Mouse (Mus musculus) heart, embryonic 10.5 days (tissue): ENCODE results near the gene Atp6v0d1. TPM values are rescaled to one million over a fixed set of nuclear protein-coding genes. Genes with fewer than 3 reads are reported as not detected.

Experiments
- DNase-seq: peaks from one replicate; pipeline ENCODE4 v3.0.0-alpha.2; 2017; ENCODE audit warnings: low spot score
- H3K27ac ChIP-seq: fragments of 300-500 bp; sonication (generic); 2 replicates; pipeline ENCODE4 v1.5.1; 2016; ENCODE audit warnings: mild to moderate bottlenecking
- H3K27me3 ChIP-seq: fragments of 300-500 bp; sonication (generic); 2 replicates; pipeline ENCODE4 v1.6.1; 2016; ENCODE audit warnings: mild to moderate bottlenecking; ENCODE audit not compliant: poor library complexity, insufficient read depth, severe bottlenecking
- H3K36me3 ChIP-seq: fragments of 300-500 bp; sonication (generic); 2 replicates; pipeline ENCODE4 v1.6.1; 2016; ENCODE audit warnings: mild to moderate bottlenecking, moderate library complexity
- H3K4me1 ChIP-seq: fragments of 300-500 bp; sonication (generic); 2 replicates; pipeline ENCODE4 v1.6.1; 2016; ENCODE audit warnings: mild to moderate bottlenecking
- H3K4me3 ChIP-seq: fragments of 300-500 bp; sonication (generic); 2 replicates; pipeline ENCODE4 v1.5.1; 2016; ENCODE audit warnings: mild to moderate bottlenecking, moderate library complexity
- H3K9me3 ChIP-seq: fragments of 300-500 bp; sonication (generic); 2 replicates; pipeline ENCODE4 v1.6.1; 2016; ENCODE audit warnings: mild to moderate bottlenecking, moderate library complexity
- WGBS: fragments of 180-500 bp; shearing (Covaris S2); methylation state at CpG from one replicate; pipeline ENCODE4 v1.1.7; 2016; 5-methylcytosine and 5-hydroxymethylcytosine counted together
- polyA plus RNA-seq: library from polyadenylated mRNA; unstranded; fragments of >200 nt; fragmentation: Nextera tagmentation; extraction: Ambion mirVana; gene quantifications from 2 replicates; pipeline ENCODE4 v1.2.1, GENCODE M21; 2016

Atp6v0d1 gene
- polyA plus RNA-seq, 1 experiment from 2014 or later: 70.6 TPM

GRCm38 (mm10) chr8:105527110-105527509 is 38.7 kb downstream of the Atp6v0d1 start:
- 79% methylated on average over 2 of the region's 2 CpGs for WGBS
- peaks cover 51% of the 10 kb centered on the region for H3K36me3 ChIP-seq
- H3K4me3 ChIP-seq: no peak overlapping the region
- H3K27me3 ChIP-seq: no peaks in the 10 kb centered on the region
- no peak for DNase-seq
- H3K4me1 ChIP-seq: peaks cover 33% of the 10 kb centered on the region
- no peaks in the 10 kb centered on the region for H3K9me3 ChIP-seq
- H3K27ac ChIP-seq: no peak overlapping the region

- H3K4me1 ChIP-seq: peaks cover 58% of the 10 kb centered on the region
- H3K27me3 ChIP-seq: peaks cover 15% of the 10 kb centered on the region
- DNase-seq: no peak
- H3K9me3 ChIP-seq: no peaks in the 10 kb centered on the region
- WGBS: 67% methylated on average over 9 of the region's 9 CpGs
- 0 out of 2 replicates have a peak overlapping the region, but pooled peaks have one; percentile 3 for H3K27ac ChIP-seq
- H3K4me3 ChIP-seq: no peak overlapping the region
- H3K36me3 ChIP-seq: peaks cover 35% of the 10 kb centered on the region
Measured at GRCm38 (mm10) chr8:105522890-105523289, 43.0 kb downstream of the Atp6v0d1 start.

GRCm38 (mm10) chr8:105521995-105522769 is 43.7 kb downstream of the Atp6v0d1 start:
- 76% methylated on average over 21 of the region's 21 CpGs for WGBS
- Histone ChIP-seq H3K4me3 (no peak overlapping the region), H3K27ac (peak overlapping the region; percentile 92; the same call in 1 of the 2 replicates), H3K9me3 (no peaks in the 10 kb centered on the region), H3K36me3 (peaks cover 33% of the 10 kb centered on the region), H3K4me1 (peaks cover 65% of the 10 kb centered on the region), H3K27me3 (peaks cover 22% of the 10 kb centered on the region)
- DNase-seq: no peak

DNA sequence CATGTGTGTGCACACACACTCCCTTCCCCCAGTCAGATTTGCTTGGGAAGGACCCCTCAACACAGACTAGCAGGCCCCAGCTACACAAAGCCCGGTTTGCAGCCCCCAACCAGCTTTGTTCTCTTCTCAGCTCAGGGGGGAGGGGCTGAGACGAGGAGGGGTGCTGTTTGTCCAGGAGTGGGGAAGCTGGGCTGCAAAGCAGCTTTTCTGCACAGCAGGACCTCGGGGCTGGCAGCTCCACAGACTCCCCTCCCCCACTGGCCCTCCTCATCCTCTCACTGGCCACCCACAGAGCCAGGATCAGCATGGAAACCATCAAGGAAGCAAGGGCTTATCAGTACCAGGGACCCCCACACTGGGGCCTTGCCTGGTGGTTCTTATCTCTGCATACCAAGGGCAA is 44.8 kb downstream of the Atp6v0d1 start:
- Histone ChIP-seq H3K27me3 (peaks cover 33% of the 10 kb centered on the region), H3K9me3 (no peaks in the 10 kb centered on the region), H3K36me3 (peaks cover 30% of the 10 kb centered on the region), H3K4me3 (peak overlapping the region; percentile 79), H3K27ac (peak overlapping the region; percentile 92), H3K4me1 (peaks cover 74% of the 10 kb centered on the region)
- WGBS: 1% methylated on average over 3 of the region's 3 CpGs
- no peak for DNase-seq

- Histone ChIP-seq H3K4me3 (peak overlapping the region; percentile 79), H3K27ac (peak overlapping the region; percentile 92), H3K36me3 (peaks cover 26% of the 10 kb centered on the region), H3K4me1 (peaks cover 75% of the 10 kb centered on the region), H3K27me3 (peaks cover 34% of the 10 kb centered on the region), H3K9me3 (no peaks in the 10 kb centered on the region)
- WGBS: 28% methylated on average over 5 of the region's 5 CpGs
- no peak for DNase-seq
Measured at GRCm38 (mm10) chr8:105520521-105520920, 45.3 kb downstream of the Atp6v0d1 start.

DNA sequence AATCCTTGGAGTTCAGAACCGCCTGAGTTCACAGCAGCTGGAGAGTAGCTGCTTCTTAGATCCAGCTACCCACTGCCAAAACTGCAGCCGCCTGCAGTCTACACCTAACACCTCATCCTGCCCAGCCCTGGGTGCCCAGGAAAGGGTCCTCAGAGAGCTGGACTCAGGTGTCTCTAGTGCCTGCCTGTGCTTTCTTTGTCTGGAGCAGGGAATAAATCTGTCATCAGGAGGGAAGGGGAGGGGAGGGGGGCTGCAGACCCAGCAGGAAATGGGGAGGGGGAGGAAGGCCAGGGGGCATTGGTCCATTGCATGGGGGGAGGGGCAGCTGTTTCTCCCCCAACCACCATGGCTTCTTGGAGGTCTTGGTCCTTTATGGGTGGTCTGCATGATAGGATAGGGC is 46.3 kb downstream of the Atp6v0d1 start:
- WGBS: 2% methylated on average over 2 of the region's 2 CpGs
- DNase-seq: no peak
- Histone ChIP-seq H3K27me3 (peaks cover 41% of the 10 kb centered on the region), H3K4me1 (peaks cover 78% of the 10 kb centered on the region), H3K27ac (peak overlapping the region; percentile 92), H3K4me3 (peak overlapping the region; percentile 79), H3K9me3 (no peaks in the 10 kb centered on the region), H3K36me3 (peaks cover 18% of the 10 kb centered on the region)

- H3K9me3 ChIP-seq: no peaks in the 10 kb centered on the region
- peaks cover 78% of the 10 kb centered on the region for H3K4me1 ChIP-seq
- H3K27me3 ChIP-seq: peaks cover 41% of the 10 kb centered on the region
- peaks cover 9% of the 10 kb centered on the region for H3K36me3 ChIP-seq
- H3K27ac ChIP-seq: peak within 1 kb of the TSS; percentile 92
- peak within 1 kb of the TSS; percentile 79 for H3K4me3 ChIP-seq
- DNase-seq: no peak
- under 1% methylated on average over 67 of the region's 68 CpGs for WGBS
Measured at GRCm38 (mm10) chr8:105518436-105519313, 47.2 kb downstream of the Atp6v0d1 start, which contains the start of gene Hsd11b2. Gene Hsd11b2 (plus strand): TSS chr8:105518755.

DNA sequence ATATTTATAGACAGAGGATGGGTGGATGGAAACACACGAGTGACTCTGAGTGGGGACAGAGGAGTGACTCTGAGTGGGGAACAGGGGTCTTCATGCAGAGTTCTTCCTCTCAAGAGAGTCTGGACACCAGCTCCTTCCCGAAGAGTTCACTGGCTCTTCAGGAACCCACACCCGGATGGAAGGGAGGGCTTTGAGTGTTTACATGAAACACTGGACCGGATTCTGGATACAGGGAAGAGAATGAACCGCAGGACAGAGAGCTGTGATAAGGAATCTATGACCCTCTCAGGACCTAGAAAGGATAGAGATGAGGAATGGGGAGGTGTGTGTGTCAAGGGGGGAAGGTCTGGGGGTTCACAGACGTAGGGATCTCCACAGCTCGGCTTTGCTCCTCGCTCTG is 48.5 kb downstream of the Atp6v0d1 start:
- Histone ChIP-seq H3K27ac (0 out of 2 replicates have a peak overlapping the region, but pooled peaks have one; percentile 92), H3K9me3 (no peaks in the 10 kb centered on the region), H3K36me3 (no peaks in the 10 kb centered on the region), H3K4me1 (peaks cover 64% of the 10 kb centered on the region), H3K27me3 (peaks cover 41% of the 10 kb centered on the region), H3K4me3 (peak overlapping the region; percentile 25; the same call in 1 of the 2 replicates)
- no peak for DNase-seq
- 31% methylated on average over 8 of the region's 8 CpGs for WGBS

DNA sequence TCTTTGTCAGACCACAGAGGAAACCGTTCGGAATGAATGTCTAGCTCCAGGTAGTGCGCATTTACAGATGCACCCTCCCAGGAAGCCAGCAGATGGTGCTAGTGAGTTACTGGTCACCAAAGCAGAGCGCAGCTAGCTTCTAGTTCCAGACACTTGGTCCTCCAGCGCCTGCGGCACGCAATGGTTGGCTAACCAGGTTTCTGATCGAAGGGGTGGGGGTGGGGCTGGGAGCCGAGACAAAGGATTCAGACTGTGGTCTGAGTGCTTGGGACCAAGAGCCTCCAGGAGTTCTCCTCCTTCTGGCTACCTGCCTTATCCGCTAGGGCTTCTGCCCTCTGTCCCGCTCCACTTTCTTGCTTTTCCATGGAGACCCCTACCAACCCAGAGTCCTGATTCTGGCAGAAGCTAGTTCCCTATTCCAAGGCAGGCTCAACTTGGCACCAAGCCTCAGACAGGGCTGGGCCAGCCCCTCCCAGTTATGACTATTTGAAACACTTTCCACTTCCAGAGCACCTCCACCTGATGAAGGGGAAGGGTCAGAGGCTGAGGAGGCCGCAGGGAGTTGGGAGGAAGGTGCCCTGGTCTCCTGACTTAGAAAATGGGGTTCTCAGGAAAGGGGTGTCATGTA is 49.7 kb downstream of the Atp6v0d1 start:
- 9% methylated on average over 12 of the region's 12 CpGs for WGBS
- peak; percentile 90 for DNase-seq
- Histone ChIP-seq H3K27ac (peak overlapping the region; percentile 37; the same call in 1 of the 2 replicates), H3K9me3 (no peaks in the 10 kb centered on the region), H3K27me3 (peaks cover 41% of the 10 kb centered on the region), H3K4me3 (peak overlapping the region; percentile 44), H3K4me1 (peaks cover 53% of the 10 kb centered on the region), H3K36me3 (no peaks in the 10 kb centered on the region)

DNA sequence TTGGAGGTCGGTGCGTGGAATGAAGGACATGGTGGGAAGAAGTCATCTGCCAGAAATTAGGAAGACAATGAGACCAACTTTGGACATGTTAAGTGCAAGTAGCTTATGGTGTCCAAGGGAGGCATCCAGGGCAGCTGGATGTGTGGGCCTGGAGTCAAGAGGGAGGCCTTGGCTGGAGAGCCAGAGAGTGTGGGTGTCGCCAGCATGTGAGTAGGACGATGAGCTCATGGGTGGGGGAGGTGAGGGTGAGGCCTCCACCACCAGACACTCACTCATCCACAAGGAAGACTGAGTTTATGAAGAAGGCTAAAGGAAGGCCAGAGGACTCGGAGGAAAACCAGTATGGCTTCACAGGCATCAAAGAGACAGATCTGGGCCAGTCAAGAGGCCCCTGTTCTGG is 51.2 kb downstream of the Atp6v0d1 start:
- H3K27ac ChIP-seq: no peak overlapping the region
- H3K9me3 ChIP-seq: no peaks in the 10 kb centered on the region
- 66% methylated on average over 5 of the region's 5 CpGs for WGBS
- no peak for DNase-seq
- no peaks in the 10 kb centered on the region for H3K36me3 ChIP-seq
- H3K4me1 ChIP-seq: peaks cover 48% of the 10 kb centered on the region
- no peak overlapping the region for H3K4me3 ChIP-seq
- peaks cover 36% of the 10 kb centered on the region for H3K27me3 ChIP-seq

GRCm38 (mm10) chr8:105514194-105514593 is 51.7 kb downstream of the Atp6v0d1 start:
- Histone ChIP-seq H3K36me3 (no peaks in the 10 kb centered on the region), H3K9me3 (no peaks in the 10 kb centered on the region), H3K4me3 (no peak overlapping the region), H3K27ac (no peak overlapping the region), H3K4me1 (peaks cover 48% of the 10 kb centered on the region), H3K27me3 (peaks cover 31% of the 10 kb centered on the region)
- DNase-seq: no peak
- 80% methylated on average over 6 of the region's 6 CpGs for WGBS

DNA sequence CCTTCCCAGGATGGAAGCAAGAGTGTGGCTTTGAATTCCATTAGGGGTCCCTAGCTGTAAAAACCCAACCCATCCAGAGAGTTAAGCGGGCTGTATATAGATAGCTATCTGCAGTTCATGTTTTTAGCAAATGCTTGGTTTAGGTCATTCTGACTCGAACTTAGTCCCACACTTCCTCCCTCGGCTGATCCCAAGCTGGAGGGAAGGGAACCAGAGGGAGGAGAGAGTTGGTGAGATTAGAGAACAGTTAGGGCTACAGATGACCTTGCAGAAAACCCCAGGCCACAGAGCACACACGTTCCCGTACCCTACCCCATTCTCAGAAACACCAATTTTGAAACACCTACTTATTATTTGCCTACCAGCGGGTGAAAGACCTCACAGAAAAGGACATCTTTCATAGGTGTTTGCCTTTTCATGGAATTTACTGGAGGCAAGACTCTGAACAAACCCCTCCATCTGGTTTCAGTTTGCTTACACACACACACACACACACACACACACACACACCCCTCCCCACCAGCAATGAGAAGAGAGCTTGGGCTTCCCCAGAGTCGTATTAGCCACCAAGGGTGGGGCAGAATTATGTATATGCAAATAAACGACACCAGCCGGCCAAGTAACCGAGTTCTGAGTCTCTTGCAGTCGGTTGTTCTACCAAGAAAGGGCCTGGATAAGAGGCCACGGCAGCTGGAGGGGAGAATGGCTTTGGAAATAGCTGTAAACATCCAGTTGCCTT is 55.7 kb downstream of the Atp6v0d1 start:
- H3K4me1 ChIP-seq: peaks cover 28% of the 10 kb centered on the region
- no peaks in the 10 kb centered on the region for H3K9me3 ChIP-seq
- no peaks in the 10 kb centered on the region for H3K36me3 ChIP-seq
- H3K4me3 ChIP-seq: no peak overlapping the region
- no peak overlapping the region; the same call in 1 of the 2 replicates for H3K27ac ChIP-seq
- DNase-seq: no peak
- WGBS: 42% methylated on average over 12 of the region's 12 CpGs
- H3K27me3 ChIP-seq: peaks cover 5% of the 10 kb centered on the region; the same call in 1 of the 2 replicates
